Mouse (Mus musculus) heart, adult 2 months (tissue): ENCODE results near the gene Tkt.

Source experiments
- CTCF ChIP-seq: fragments of 200-600 bp; IDR thresholded peaks from 2 replicates; pipeline ENCODE4 v1.8.1; 2022; ENCODE audit warnings: antibody characterized with exemption, mild to moderate bottlenecking, moderate library complexity
- POLR2A ChIP-seq: fragments of 200-500 bp; IDR thresholded peaks from 2 replicates; pipeline ENCODE4 v1.6.1; 2011; ENCODE audit warnings: mild to moderate bottlenecking, low read depth, low read length, control low read depth; ENCODE audit not compliant: insufficient read depth

DNA sequence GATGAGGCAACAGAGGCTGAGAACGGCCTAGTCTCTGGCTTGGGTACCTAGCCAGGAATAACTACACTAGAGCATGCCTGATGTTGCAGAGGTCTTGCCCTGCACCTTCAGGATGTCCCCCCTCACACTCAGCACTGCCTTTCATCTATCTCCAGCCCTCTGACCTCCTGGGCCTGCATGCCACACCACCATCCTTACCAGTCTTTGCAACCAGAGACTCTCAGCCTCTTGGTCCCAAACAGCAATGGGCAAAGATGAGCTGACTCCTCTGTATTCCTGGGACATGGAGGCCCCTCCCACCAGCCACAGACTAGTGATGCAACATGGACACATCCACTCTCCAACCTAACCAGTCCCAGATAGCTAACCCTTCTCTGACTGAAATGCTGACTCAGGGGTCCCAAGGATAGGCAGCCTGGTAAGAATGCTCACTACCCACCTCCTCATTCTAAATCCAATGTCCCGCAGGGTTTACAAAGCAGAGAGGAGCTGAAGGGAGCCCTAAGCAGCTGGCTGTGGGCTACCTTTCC lies 70.7 kb downstream of the Tkt start:
- TF ChIP-seq CTCF: no peak
- TF ChIP-seq POLR2A: no peak
